Mouse (Mus musculus): ENCODE data around the gene Ina.

Ina gene

DNA sequence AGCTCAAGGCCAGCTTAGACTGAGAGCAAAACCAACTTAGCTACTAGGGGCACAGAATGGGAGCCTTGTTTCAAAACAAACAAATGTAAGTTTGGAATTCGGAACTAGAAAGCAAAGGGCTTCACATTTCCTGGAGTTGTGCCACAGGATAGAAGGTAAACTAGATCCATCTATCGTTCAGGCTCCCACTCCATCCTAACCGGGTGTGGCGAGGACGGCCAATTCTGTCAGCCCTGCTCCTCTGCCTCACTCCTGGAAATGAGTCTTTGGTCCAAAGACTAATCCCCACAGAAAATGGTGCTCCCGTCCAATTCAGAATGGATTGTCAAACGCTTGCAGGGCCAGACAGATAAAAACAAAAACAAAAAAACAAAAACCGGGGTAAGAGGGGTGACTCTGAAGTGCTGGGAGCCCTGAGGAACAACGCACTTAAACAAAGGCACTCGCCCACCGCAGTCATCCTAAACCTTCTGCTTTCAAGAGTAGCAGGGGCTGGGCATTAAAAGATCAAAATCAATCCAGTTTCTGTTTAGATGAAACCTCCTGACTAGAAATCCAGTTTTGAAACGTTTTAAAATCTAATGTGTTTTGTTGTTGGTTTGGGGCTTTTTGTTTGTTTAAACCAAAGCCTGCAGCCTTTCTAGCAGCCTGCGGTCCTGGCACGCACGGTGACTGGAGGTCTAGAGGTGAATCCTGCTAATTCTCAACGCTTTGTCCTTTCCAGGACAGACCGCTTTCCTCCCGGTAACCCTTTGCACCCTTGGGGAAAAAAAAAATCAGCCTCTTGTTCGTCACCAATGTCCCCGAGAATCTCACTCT is 949 bp upstream of the Ina start:
- in situ Hi-C loops (cut with MboI, MseI), result no loop called here

DNA sequence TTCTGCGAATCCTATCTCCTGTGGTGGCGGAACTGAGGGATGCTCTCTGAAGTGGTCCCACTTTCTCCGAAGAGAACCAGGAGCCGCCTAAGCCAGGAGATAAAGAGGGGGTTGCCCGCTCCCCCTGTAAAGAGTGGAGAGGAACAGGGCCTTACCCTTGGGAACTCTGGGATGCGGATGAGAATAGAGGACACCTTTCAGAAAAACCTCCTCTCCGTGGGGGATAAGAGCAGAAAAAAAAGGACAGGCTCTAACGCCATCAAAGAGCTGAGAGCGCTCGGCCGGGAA is 395 bp upstream of the Ina start:
- in situ Hi-C loops (cut with MboI, MseI), result no loop called here

DNA sequence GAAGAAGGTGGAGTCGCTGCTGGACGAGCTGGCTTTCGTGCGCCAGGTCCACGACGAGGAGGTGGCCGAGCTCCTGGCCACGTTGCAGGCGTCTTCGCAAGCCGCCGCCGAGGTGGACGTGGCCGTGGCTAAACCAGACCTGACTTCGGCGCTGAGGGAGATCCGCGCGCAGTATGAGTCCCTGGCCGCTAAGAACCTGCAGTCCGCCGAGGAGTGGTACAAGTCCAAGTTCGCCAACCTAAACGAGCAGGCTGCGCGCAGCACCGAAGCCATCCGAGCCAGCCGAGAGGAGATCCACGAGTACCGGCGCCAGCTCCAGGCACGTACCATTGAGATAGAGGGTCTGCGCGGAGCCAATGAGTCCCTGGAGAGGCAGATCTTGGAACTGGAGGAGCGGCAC is 898 bp downstream of the Ina start:
- in situ Hi-C loops (cut with MboI, MseI), result no loop called here

- in situ Hi-C loops (cut with MboI, MseI), result no loop called here
Measured at GRCm38 (mm10) chr19:47015965-47016364, 1.5 kb downstream of the Ina start.

DNA sequence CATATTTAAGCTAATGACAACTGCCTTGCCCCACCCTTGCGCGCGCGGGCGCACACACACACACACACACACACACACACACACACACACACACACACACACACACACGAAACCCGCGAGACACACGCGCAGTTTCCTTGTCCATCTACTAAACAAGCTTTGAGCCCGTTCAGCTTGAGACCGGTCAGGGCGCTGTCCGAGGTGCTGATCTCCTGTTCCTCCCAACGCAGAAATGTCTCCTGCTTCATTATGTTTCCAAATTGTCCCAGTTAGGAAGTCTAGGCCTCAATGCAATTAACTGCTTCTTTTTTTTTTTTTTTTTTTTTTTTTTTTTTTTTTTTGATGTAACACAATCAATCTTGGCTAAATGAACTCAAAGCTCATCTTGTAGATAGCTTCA is 2.0 kb downstream of the Ina start:
- in situ Hi-C loops (cut with MboI, MseI), result no loop called here

DNA sequence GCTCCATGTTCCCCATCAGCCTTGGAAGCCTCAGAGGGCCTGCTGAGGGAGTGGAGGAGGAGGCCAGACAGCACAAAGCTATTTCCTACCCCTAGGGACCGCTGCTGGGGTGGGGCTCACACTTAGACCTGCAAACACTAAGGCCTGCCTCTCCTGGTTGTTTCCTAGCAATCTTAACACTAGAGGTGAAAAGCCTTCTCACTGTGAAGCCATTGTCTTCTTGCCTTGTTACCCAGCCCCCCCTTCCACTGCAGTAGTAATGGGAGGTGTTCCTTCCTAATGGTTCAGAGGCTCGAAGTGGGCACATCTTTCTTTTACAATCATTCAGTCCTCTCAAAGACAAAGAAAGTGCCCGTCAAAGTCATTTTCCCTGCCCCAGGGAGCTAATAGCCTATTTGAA is 3.3 kb downstream of the Ina start:
- in situ Hi-C loops (cut with MboI, MseI), result no loop called here

- in situ Hi-C loops (cut with MboI, MseI), result no loop called here
Measured at GRCm38 (mm10) chr19:47018330-47018729, 3.8 kb downstream of the Ina start.

- in situ Hi-C loops (cut with MboI, MseI), result no loop called here
Measured at GRCm38 (mm10) chr19:47019326-47019725, 4.8 kb downstream of the Ina start.

- in situ Hi-C loops (cut with MboI, MseI), result no loop called here
Measured at GRCm38 (mm10) chr19:47022709-47023108, 8.2 kb downstream of the Ina start.

DNA sequence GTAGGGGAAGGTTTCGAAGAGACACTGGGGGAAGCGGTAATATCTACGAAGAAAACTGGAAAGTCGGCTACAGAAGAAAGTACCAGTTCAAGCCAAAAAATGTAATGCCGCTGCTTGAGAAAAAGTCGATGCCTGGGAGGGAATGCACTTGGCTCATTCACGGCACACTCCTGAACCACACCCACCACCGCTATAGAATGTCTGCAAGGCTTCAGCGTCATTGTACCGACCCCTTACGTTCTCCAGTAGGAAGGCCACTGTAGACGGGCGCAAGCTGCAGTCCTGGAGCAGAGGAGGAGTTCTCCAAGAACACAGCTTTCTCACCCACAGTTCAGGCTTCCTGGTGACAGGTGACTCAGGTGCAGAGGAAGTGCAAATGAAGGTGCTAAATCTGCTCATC is 9.0 kb downstream of the Ina start:
- in situ Hi-C loops (cut with MboI, MseI), result no loop called here

DNA sequence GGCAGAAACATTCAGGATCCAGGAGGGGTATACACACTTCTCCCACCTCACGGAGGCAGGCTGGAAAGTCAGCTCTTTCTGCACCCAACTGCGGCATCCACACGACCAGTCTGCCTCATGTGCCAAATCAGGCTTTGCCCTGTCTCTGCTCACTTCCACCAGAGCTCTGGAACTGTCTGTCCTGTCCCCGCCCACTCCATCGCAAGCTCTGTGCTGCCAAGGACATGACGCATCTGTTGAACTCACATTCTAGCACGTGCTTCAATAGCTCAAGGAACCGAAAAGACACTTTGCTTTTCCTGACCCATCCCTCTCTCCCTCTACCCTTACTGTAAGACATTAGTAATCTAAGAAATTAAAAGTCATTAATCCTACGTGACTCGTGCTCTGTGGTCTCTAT is 10.5 kb downstream of the Ina start:
- in situ Hi-C loops (cut with MboI, MseI), result no loop called here

- in situ Hi-C loops (cut with MboI, MseI), result no loop called here
Measured at GRCm38 (mm10) chr19:47026513-47026912, 12.0 kb downstream of the Ina start.

- in situ Hi-C loops (cut with MboI, MseI), result no loop called here
Measured at GRCm38 (mm10) chr19:47029796-47030195, 15.3 kb downstream of the Ina start.

- in situ Hi-C loops (cut with MboI, MseI), result no loop called here
Measured at GRCm38 (mm10) chr19:47031770-47032169, 17.3 kb downstream of the Ina start.

DNA sequence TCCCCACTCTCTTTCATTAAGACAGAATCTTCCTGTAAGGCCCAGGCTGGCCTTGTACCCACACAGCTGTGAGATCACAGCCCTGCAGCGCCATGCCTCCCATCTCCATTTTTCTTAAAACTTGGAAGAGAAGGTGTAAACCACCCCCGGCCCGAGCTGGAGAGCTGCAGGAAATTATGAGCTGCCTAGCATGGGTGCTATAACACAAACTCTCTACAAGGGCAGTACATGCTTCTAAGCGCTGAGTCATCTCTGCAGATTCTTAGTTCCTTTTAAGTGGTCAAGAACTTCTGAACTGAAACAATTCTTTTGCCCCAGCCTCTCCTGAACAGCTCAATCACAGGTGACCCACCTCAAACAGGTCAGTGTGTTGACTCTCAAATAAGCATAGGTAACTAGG is 20.4 kb downstream of the Ina start:
- in situ Hi-C loops (cut with MboI, MseI), result no loop called here

GRCm38 (mm10) chr19:47036596-47036995 is 22.1 kb downstream of the Ina start:
- in situ Hi-C loops (cut with MboI, MseI), result no loop called here

DNA sequence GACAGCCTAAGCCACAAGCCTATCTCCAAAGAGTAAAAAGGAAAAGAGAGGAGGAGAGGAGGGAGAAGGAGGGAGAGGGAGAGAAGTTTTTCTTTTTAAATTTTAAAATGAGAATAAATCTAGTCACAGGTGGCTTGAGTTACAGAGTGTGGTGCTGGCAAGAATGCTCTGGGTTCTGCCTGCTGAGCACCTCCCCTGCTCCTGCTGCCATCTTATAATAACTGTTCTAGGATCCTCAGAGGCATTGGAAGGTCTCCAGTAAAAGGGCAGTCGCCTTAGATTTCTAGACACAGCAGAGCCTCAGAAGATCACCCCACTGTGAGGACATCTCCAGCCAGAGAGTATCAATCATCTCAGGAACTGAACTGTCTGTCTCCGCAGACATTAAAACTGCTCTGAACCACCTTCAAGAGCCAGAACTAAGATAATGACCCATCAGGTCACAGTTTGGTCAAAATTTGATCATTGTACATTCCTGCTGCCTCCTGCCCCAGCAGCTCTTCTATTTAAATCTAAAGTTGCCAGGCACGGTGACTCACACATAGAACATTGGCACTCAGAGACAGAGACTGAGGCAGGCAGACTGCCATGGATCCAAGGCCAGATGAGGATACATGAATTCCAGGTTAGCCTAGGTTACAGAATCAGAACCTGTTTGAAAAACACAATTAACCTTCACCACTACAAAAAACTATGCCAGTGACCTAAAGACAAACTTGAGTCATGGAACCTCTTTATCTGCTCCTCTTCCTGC is 26.4 kb downstream of the Ina start:
- in situ Hi-C loops (cut with MboI, MseI), result no loop called here

- in situ Hi-C loops (cut with MboI, MseI), result no loop called here
Measured at GRCm38 (mm10) chr19:47043608-47044007, 29.1 kb downstream of the Ina start.

DNA sequence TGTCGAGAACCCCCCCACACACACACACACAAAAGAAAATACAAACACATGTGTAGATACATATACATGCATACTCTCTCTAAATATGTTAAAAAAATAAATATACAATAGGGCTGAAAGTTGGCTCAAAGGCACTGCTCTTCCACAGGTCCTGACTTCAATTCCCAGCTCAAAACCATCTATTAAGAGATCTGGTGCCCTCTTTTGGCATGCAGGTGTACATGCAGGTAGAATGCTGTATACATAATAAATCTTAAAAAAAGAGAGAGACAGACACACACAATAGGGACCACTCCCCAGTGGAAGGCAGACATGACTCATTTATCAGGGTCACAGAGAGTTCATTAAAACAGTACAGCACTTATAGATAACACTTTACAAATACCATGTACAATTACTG is 31.8 kb downstream of the Ina start:
- in situ Hi-C loops (cut with MboI, MseI), result no loop called here

DNA sequence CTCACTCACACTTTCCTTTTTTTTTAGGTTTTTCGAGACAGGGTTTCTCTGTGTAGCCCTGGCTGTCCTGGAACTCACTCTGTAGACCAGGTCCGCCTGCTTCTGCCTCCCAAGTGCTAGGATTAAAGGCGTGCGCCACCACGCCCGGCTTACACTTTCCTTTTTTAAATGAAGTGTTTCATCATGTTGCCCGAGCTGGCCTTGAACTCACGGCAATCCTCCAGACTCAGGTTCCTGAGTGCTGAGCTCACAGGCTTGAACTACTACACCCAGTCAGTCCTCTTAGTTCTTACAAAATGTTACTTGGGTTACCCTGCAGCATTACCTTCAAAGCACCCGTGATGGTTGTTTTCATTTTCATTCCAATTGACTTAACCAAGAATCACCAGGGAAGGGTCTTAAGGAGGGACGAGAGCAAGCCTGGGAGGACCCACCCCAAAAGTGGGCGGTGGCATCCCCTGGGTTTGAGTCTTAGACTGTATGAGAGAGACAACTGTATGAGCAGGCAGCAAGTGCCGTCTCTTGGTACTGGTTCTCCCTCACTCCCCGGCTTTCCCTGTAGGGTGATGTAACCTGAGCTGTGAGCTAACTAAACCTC is 32.8 kb downstream of the Ina start:
- in situ Hi-C loops (cut with MboI, MseI), result no loop called here

GRCm38 (mm10) chr19:47049061-47049460 is 34.6 kb downstream of the Ina start:
- in situ Hi-C loops (cut with MboI, MseI), result no loop called here

DNA sequence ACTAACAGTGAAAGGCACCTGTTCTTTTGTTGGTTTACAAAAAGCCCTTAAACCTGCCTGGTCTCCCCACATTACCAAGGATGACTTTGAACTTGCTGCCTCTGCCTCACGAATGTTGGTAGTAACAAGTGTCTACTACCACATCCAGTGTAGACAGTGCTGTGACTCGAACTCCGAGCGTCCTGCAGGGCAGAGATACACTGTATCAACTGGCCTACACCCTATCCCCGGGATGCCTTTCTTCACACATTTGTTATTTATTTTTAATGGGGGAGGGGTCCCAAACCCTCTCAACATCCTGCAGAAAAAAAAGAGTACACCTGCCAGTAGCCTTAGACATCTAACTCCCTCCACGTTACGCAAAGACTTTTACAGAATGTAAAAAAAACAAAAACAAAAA is 35.3 kb downstream of the Ina start:
- in situ Hi-C loops (cut with MboI, MseI), result no loop called here
